Mouse (Mus musculus): Measurements from ENCODE around the gene Gas2l2. TPM values are rescaled to one million over a fixed set of nuclear protein-coding genes. Genes with fewer than 3 reads are reported as not detected.

The Gas2l2 gene
- total and polyA plus RNA-seq, 2 experiments = not detected

- 12% methylated on average over 29 of the region's 29 CpGs for WGBS
- H3K9ac ChIP-seq (ENCODE audit: low read depth, low read length) = no peak overlapping the region
- peak; percentile 29 for DNase-seq (ENCODE audit: extremely low read depth, low read depth, low spot score)
- no peak overlapping the region for H3K27ac ChIP-seq (replicated peaks; ENCODE audit: insufficient read depth, low read depth, low read length)
- H3K36me3 ChIP-seq (ENCODE audit: control insufficient read depth, insufficient read depth, low read length) = no peaks in the 10 kb centered on the region
- H3K79me2 ChIP-seq (ENCODE audit: control insufficient read depth, insufficient read depth, low read length) = no peaks in the 10 kb centered on the region
- H3K4me1 ChIP-seq (ENCODE audit: control insufficient read depth, insufficient read depth, low read length) = 0 out of 2 replicates have a peak, but pooled peaks cover 2% of the 10 kb centered on the region
- no peak for TF ChIP-seq POLR2A (IDR thresholded peaks at IDR 0.05; ENCODE audit: extremely low read depth, insufficient read depth, low read length)
- TF ChIP-seq CTCF (IDR thresholded peaks at IDR 0.05; ENCODE audit: low read depth, low read length) = peak; percentile 52; the same call in 1 of the 2 replicates
- no peak overlapping the region for H3K4me3 ChIP-seq (ENCODE audit: insufficient read depth, low read depth, low read length)
- H3K27me3 ChIP-seq (ENCODE audit: control insufficient read depth, insufficient read depth, low read length) = peaks cover 6% of the 10 kb centered on the region; the same call in 1 of the 2 replicates
Observed at GRCm38 (mm10) chr11:83442596-83443267, 13.5 kb upstream of the Gas2l2 start.

GRCm38 (mm10) chr11:83441235-83441634 lies 12.0 kb upstream of the Gas2l2 start:
- Histone ChIP-seq H3K4me1 (ENCODE audit: control insufficient read depth, insufficient read depth, low read length) (0 out of 2 replicates have a peak, but pooled peaks cover 2% of the 10 kb centered on the region), H3K79me2 (ENCODE audit: control insufficient read depth, insufficient read depth, low read length) (no peaks in the 10 kb centered on the region), H3K27ac (replicated peaks; ENCODE audit: insufficient read depth, low read depth, low read length) (no peak overlapping the region), H3K27me3 (ENCODE audit: control insufficient read depth, insufficient read depth, low read length) (peaks cover 6% of the 10 kb centered on the region; the same call in 1 of the 2 replicates), H3K36me3 (ENCODE audit: control insufficient read depth, insufficient read depth, low read length) (no peaks in the 10 kb centered on the region), H3K4me3 (ENCODE audit: insufficient read depth, low read depth, low read length) (no peak overlapping the region), H3K9ac (ENCODE audit: low read depth, low read length) (no peak overlapping the region)
- no peak for DNase-seq (ENCODE audit: extremely low read depth, low read depth, low spot score)
- TF ChIP-seq CTCF (IDR thresholded peaks at IDR 0.05; ENCODE audit: low read depth, low read length) (no peak), POLR2A (IDR thresholded peaks at IDR 0.05; ENCODE audit: extremely low read depth, insufficient read depth, low read length) (no peak)
- WGBS = 51% methylated on average over 7 of the region's 7 CpGs

- Histone ChIP-seq H3K27me3 (ENCODE audit: control insufficient read depth, insufficient read depth, low read length) (peaks cover 6% of the 10 kb centered on the region; the same call in 1 of the 2 replicates), H3K36me3 (ENCODE audit: control insufficient read depth, insufficient read depth, low read length) (no peaks in the 10 kb centered on the region), H3K27ac (replicated peaks; ENCODE audit: insufficient read depth, low read depth, low read length) (no peak overlapping the region), H3K4me3 (ENCODE audit: insufficient read depth, low read depth, low read length) (peak overlapping the region; percentile 65), H3K79me2 (ENCODE audit: control insufficient read depth, insufficient read depth, low read length) (no peaks in the 10 kb centered on the region), H3K9ac (ENCODE audit: low read depth, low read length) (peak overlapping the region; percentile 64), H3K4me1 (ENCODE audit: control insufficient read depth, insufficient read depth, low read length) (0 out of 2 replicates have a peak, but pooled peaks cover 2% of the 10 kb centered on the region)
- TF ChIP-seq CTCF (IDR thresholded peaks at IDR 0.05; ENCODE audit: low read depth, low read length) = peak; percentile 95
- TF ChIP-seq POLR2A (IDR thresholded peaks at IDR 0.05; ENCODE audit: extremely low read depth, insufficient read depth, low read length) = no peak
- WGBS = under 1% methylated on average over 67 of the region's 75 CpGs
- DNase-seq (ENCODE audit: extremely low read depth, low read depth, low spot score) = peak; percentile 71
Observed at GRCm38 (mm10) chr11:83440081-83441064, 11.1 kb upstream of the Gas2l2 start.

- Histone ChIP-seq H3K9ac (ENCODE audit: low read depth, low read length) (no peak overlapping the region), H3K79me2 (ENCODE audit: control insufficient read depth, insufficient read depth, low read length) (no peaks in the 10 kb centered on the region), H3K27me3 (ENCODE audit: control insufficient read depth, insufficient read depth, low read length) (peaks cover 6% of the 10 kb centered on the region; the same call in 1 of the 2 replicates), H3K27ac (replicated peaks; ENCODE audit: insufficient read depth, low read depth, low read length) (no peak overlapping the region), H3K4me3 (ENCODE audit: insufficient read depth, low read depth, low read length) (no peak overlapping the region), H3K36me3 (ENCODE audit: control insufficient read depth, insufficient read depth, low read length) (no peaks in the 10 kb centered on the region), H3K4me1 (ENCODE audit: control insufficient read depth, insufficient read depth, low read length) (0 out of 2 replicates have a peak, but pooled peaks cover 2% of the 10 kb centered on the region)
- 29% methylated on average over 11 of the region's 11 CpGs for WGBS
- DNase-seq (ENCODE audit: extremely low read depth, low read depth, low spot score) = no peak
- TF ChIP-seq POLR2A (IDR thresholded peaks at IDR 0.05; ENCODE audit: extremely low read depth, insufficient read depth, low read length) (no peak), CTCF (IDR thresholded peaks at IDR 0.05; ENCODE audit: low read depth, low read length) (no peak)
Observed at GRCm38 (mm10) chr11:83439426-83440060, 10.3 kb upstream of the Gas2l2 start.

GRCm38 (mm10) chr11:83437377-83437776 lies 8.1 kb upstream of the Gas2l2 start, which contains the start of gene 1700020L24Rik:
TSS of gene 1700020L24Rik (plus strand) at chr11:83437677.
- TF ChIP-seq POLR2A (IDR thresholded peaks at IDR 0.05; ENCODE audit: extremely low read depth, insufficient read depth, low read length) = no peak
- no peak for TF ChIP-seq CTCF (IDR thresholded peaks at IDR 0.05; ENCODE audit: low read depth, low read length)
- H3K27ac ChIP-seq (replicated peaks; ENCODE audit: insufficient read depth, low read depth, low read length) = no peak within 1 kb of the TSS
- H3K79me2 ChIP-seq (ENCODE audit: control insufficient read depth, insufficient read depth, low read length) = no peaks in the 10 kb centered on the region
- no peak for DNase-seq (ENCODE audit: extremely low read depth, low read depth, low spot score)
- H3K27me3 ChIP-seq (ENCODE audit: control insufficient read depth, insufficient read depth, low read length) = peaks cover 2% of the 10 kb centered on the region; the same call in 1 of the 2 replicates
- H3K4me3 ChIP-seq (ENCODE audit: insufficient read depth, low read depth, low read length) = no peak within 1 kb of the TSS
- 93% methylated on average over 1 of the region's 1 CpGs for WGBS
- no peaks in the 10 kb centered on the region for H3K4me1 ChIP-seq (ENCODE audit: control insufficient read depth, insufficient read depth, low read length)
- H3K36me3 ChIP-seq (ENCODE audit: control insufficient read depth, insufficient read depth, low read length) = no peaks in the 10 kb centered on the region
- no peak within 1 kb of the TSS for H3K9ac ChIP-seq (ENCODE audit: low read depth, low read length)

All from liver, adult 2 months (tissue).